ENCODE assay signal across 34 mouse cellular contexts in genomic region chr17:12256142-12256541, GRCm38 (mm10).
"Had no signal": no experiment of that assay in that cellular context is flagged by ENCODE, and none has a peak within 500 bp of the region (broad histone marks: within the 10 kb centered on the region; RNA-seq: fewer than 3 reads in every experiment).

No protein-coding gene starts in this region.

- H3K27me3 ChIP-seq: heart, embryonic 12.5 days; heart, embryonic 13.5 days; heart, embryonic 15.5 days; hindbrain, embryonic 12.5 days; hindbrain, embryonic 13.5 days; hindbrain, embryonic 15.5 days; intestine, embryonic 15.5 days; kidney, embryonic 15.5 days had no signal

- DNase-seq: heart, postnatal 10 days; heart, postnatal 14 days; heart, postnatal 36 days; heart, postnatal 4 days; kidney, adult 11 months; kidney, adult 18-20 months; kidney, adult 2 months; kidney, adult 8-10 months; kidney, adult 9 months; kidney, postnatal 10 days; kidney, postnatal 14 days; kidney, postnatal 25 days; kidney, postnatal 36 days; kidney, postnatal 4 days; layer of hippocampus, adult 9-11 months; layer of hippocampus, postnatal 36 days had no signal

- H3K4me1 ChIP-seq: hindbrain, embryonic 10.5 days; hindbrain, embryonic 12.5 days; hindbrain, embryonic 13.5 days; hindbrain, embryonic 15.5 days; intestine, embryonic 15.5 days; kidney, embryonic 15.5 days had no signal

- H3K9me3 ChIP-seq: hindbrain, embryonic 15.5 days; intestine, embryonic 15.5 days had no signal

- H3K9ac ChIP-seq: heart, embryonic 12.5 days; heart, embryonic 13.5 days; heart, embryonic 15.5 days; hindbrain, embryonic 12.5 days; hindbrain, embryonic 13.5 days; hindbrain, embryonic 14.5 days; hindbrain, embryonic 15.5 days; intestine, embryonic 15.5 days; kidney, embryonic 15.5 days had no signal

- H3K27ac ChIP-seq: heart, embryonic 13.5 days; heart, embryonic 15.5 days; hindbrain, embryonic 10.5 days; hindbrain, embryonic 12.5 days; hindbrain, embryonic 13.5 days; hindbrain, embryonic 14.5 days; hindbrain, embryonic 15.5 days; hindbrain, postnatal 0 days; intestine, embryonic 15.5 days; kidney, embryonic 15.5 days; kidney, postnatal 0 days; layer of hippocampus, adult 2 months; left cerebral cortex, adult 2 months had no signal

- H3K4me2 ChIP-seq: heart, embryonic 13.5 days; heart, embryonic 15.5 days; hindbrain, embryonic 12.5 days; hindbrain, embryonic 13.5 days; hindbrain, embryonic 14.5 days; hindbrain, embryonic 15.5 days; intestine, embryonic 15.5 days; kidney, embryonic 15.5 days had no signal

- H3K4me3 ChIP-seq: heart, embryonic 12.5 days; heart, embryonic 13.5 days; heart, embryonic 15.5 days; hindbrain, embryonic 10.5 days; hindbrain, embryonic 12.5 days; hindbrain, embryonic 13.5 days; hindbrain, embryonic 15.5 days; intestine, embryonic 15.5 days; kidney, embryonic 15.5 days; layer of hippocampus, adult 2 months; left cerebral cortex, adult 2 months had no signal

- ATAC-seq: hindbrain, embryonic 16.5 days; hindbrain, postnatal 0 days; inflammation-experienced regulatory T-cells, adult 6 months; intestine, embryonic 15.5 days; intestine, embryonic 16.5 days; intestine, postnatal 0 days had no signal
